Mouse (Mus musculus): ENCODE results near the gene Tmem121. TPM values are rescaled to one million over a fixed set of nuclear protein-coding genes. Genes with fewer than 3 reads are reported as not detected.

Gene Tmem121
- polyA plus RNA-seq, 1 experiment, result 8.3 TPM

DNA sequence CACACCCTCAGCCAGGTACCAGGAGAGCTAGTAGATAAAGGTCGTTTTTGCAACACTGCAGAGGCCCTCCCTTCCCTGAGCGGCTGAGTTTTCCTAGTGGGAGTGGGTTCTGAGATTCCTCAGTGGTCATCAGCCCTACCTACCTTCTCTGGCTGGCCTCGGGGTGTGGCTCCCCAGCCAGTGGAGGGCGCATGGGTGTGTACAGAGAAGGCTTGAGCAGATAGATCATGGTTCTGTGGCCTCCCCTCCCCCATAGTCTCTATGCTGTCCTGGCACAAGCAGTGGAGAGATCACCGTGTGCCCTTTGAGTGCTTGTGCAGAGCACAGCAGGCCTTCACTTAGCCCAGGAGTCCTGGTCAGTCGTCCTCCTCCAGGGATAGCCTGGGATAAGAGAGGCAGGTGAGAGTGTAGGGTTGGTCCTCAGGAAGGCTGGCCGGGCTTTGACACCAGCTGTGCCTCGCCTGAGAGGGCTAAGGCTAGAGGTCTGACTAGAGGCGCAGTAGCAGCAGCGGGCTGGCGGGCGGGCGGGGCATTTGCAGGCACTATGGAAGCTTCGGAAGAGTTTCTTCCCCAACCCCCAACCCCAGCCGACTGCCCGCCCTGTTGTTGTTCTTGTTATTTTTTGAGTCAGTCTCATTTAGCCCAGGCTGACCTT, 37.2 kb upstream of the Tmem121 start:
- Histone ChIP-seq H3K4me1 (ENCODE audit: control insufficient read depth, insufficient read depth, low read length) (no peaks in the 10 kb centered on the region), H3K27ac (ENCODE audit: insufficient read depth, low read length) (no peak overlapping the region), H3K4me3 (ENCODE audit: insufficient read depth, low read length) (no peak overlapping the region)
- no peak for TF ChIP-seq CTCF (IDR thresholded peaks at IDR 0.05; ENCODE audit: borderline replicate concordance, insufficient read depth, low read length)
- no peak for TF ChIP-seq POLR2A (IDR thresholded peaks at IDR 0.05; ENCODE audit: low read depth, low read length)

DNA sequence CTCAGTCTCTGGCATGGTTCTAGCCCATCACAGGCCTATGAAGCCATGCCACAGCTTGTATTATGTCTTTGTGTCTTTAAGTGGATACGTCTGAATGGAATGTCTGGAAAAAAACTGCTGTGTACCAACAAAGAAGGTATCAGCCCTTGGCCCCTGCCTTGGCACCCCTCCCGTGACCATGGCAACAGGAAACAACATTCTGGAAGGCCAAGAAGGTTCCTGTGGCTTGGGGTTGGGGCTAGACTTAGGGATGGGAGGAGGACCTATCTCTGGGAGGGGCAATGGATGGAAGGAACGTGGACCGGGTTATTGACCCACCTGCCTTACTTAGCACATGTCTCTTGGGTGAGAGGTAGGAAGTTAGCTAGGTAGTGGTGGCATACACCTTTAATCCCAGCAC, 36.4 kb upstream of the Tmem121 start:
- Histone ChIP-seq H3K27ac (ENCODE audit: insufficient read depth, low read length) (no peak overlapping the region), H3K4me1 (ENCODE audit: control insufficient read depth, insufficient read depth, low read length) (no peaks in the 10 kb centered on the region), H3K4me3 (ENCODE audit: insufficient read depth, low read length) (no peak overlapping the region)
- TF ChIP-seq POLR2A (IDR thresholded peaks at IDR 0.05; ENCODE audit: low read depth, low read length), result no peak
- no peak for TF ChIP-seq CTCF (IDR thresholded peaks at IDR 0.05; ENCODE audit: borderline replicate concordance, insufficient read depth, low read length)

DNA sequence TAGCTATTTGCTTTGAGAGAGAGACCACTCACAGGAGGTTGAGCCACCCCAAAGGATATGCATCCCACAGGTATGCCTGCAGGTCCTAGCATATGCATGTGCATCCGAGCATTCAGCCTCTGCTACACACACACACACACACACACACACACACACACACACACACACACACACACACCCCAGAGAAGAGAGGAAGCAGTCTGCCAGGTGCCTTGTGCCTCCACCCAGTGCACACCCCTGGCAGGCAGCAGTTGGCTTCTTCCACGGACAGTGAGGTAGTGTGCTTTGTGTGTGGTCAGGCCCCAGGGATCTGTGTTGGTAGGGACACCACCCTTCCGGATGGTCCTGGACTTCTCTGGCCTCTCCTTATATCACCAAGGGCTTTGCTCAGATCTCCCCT, 35.8 kb upstream of the Tmem121 start:
- Histone ChIP-seq H3K4me3 (ENCODE audit: insufficient read depth, low read length) (no peak overlapping the region), H3K27ac (ENCODE audit: insufficient read depth, low read length) (no peak overlapping the region), H3K4me1 (ENCODE audit: control insufficient read depth, insufficient read depth, low read length) (0 out of 2 replicates have a peak, but pooled peaks cover 2% of the 10 kb centered on the region)
- TF ChIP-seq POLR2A (IDR thresholded peaks at IDR 0.05; ENCODE audit: low read depth, low read length), result no peak
- no peak for TF ChIP-seq CTCF (IDR thresholded peaks at IDR 0.05; ENCODE audit: borderline replicate concordance, insufficient read depth, low read length)

DNA sequence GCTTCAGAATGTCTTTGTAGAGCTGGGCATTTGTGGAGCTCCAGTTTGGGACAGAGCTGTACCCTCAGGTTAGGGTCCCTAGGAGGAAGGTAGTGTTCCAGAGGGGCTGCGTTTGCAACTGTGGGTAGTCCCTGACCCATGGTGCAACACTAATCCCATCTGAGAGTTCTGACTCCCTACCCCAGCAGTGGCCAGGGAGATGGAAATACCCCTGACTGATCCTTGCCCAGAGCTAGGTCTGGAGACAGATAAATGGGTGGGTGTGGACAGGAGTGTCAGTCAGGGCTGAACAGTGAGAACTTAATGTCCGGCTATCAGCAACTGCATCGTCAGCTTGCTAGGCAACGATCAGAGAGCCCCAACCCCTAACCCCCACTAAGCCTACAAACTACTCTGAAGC, 35.1 kb upstream of the Tmem121 start:
- Histone ChIP-seq H3K27ac (ENCODE audit: insufficient read depth, low read length) (no peak overlapping the region), H3K4me3 (ENCODE audit: insufficient read depth, low read length) (no peak overlapping the region), H3K4me1 (ENCODE audit: control insufficient read depth, insufficient read depth, low read length) (0 out of 2 replicates have a peak, but pooled peaks cover 6% of the 10 kb centered on the region)
- TF ChIP-seq CTCF (IDR thresholded peaks at IDR 0.05; ENCODE audit: borderline replicate concordance, insufficient read depth, low read length) (no peak), POLR2A (IDR thresholded peaks at IDR 0.05; ENCODE audit: low read depth, low read length) (no peak)

DNA sequence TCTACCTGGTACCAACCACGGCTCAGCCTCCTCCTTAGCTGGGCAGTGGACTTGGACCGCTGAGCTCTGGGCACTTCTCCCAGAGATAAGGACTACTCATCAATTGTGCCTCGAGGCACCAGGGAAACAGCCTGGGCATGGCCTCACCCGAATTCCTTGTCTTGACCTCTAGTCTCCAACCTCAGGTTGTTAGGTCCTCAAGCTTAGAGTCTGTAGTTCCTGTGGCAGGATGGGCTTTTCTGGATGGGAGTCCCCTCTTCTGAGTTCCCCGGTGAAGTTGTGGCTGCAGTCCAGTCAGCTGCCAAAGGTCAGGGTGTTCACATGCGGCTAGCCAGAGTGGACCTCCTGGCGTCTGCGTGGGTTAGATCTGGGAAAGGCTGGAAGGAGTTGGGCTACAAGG, 34.7 kb upstream of the Tmem121 start:
- H3K27ac ChIP-seq (ENCODE audit: insufficient read depth, low read length), result no peak overlapping the region
- no peak overlapping the region for H3K4me3 ChIP-seq (ENCODE audit: insufficient read depth, low read length)
- 0 out of 2 replicates have a peak, but pooled peaks cover 6% of the 10 kb centered on the region for H3K4me1 ChIP-seq (ENCODE audit: control insufficient read depth, insufficient read depth, low read length)
- TF ChIP-seq POLR2A (IDR thresholded peaks at IDR 0.05; ENCODE audit: low read depth, low read length) (no peak), CTCF (IDR thresholded peaks at IDR 0.05; ENCODE audit: borderline replicate concordance, insufficient read depth, low read length) (no peak)

DNA sequence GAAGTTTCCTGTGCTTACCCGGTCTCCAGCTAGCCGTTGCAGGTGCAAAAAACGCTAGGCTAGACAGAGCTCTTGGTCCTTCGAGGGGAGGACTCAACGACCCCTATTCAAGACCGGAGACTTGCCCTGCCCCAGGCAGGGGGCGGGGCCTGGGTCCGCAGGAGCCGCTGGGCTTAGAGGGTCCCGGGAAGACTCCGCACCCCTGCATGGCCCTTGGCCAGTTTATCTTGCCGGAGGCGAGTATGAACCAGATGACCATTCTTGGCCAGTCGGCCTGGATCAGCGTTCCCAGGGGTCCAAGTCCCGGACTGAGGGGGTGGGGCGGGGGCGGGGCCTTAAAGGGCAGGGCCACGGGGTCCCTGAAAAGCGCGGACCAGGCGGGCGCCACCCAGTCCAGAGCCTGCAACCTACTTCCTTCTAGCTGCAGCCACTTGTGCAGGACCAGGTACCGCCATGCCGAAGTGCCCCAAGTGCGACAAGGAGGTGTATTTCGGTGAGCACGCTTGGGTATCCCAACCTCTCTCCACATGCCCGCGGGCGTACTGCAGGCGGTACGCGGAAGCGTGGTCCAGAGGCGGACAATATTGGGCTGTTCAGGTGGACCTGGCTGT, 34.0 kb upstream of the Tmem121 start:
- H3K27ac ChIP-seq (ENCODE audit: insufficient read depth, low read length), result no peak overlapping the region
- H3K4me1 ChIP-seq (ENCODE audit: control insufficient read depth, insufficient read depth, low read length), result 0 out of 2 replicates have a peak, but pooled peaks cover 6% of the 10 kb centered on the region

DNA sequence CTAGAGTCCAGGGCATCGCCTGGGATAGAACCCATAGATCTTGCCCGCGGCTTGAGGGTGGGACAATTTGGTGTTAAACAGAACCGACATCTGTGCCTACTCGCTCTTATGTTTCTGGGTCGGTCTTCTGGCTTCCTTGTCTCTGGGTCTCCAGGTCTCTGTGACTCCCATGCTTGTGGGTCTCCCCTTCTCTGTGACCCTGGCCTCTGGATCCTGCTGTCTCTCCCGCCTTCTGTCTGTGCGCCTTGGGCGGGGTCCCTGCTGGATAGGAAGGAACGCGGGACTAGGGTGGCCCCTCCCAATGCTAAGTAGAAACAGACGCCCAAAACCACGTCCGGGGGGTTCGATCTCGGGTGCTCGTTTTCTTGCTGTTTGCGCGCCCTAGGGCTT, 33.5 kb upstream of the Tmem121 start:
- TF ChIP-seq CTCF (IDR thresholded peaks at IDR 0.05; ENCODE audit: borderline replicate concordance, insufficient read depth, low read length) (no peak), POLR2A (IDR thresholded peaks at IDR 0.05; ENCODE audit: low read depth, low read length) (no peak)
- peak overlapping the region; percentile 31 for H3K4me3 ChIP-seq (ENCODE audit: insufficient read depth, low read length)
- no peak overlapping the region for H3K27ac ChIP-seq (ENCODE audit: insufficient read depth, low read length)
- H3K4me1 ChIP-seq (ENCODE audit: control insufficient read depth, insufficient read depth, low read length), result 0 out of 2 replicates have a peak, but pooled peaks cover 10% of the 10 kb centered on the region

More for the DNA sequence above, 34.0 kb upstream of the Tmem121 start:
- peak overlapping the region; percentile 31 for H3K4me3 ChIP-seq (ENCODE audit: insufficient read depth, low read length)
- TF ChIP-seq CTCF (IDR thresholded peaks at IDR 0.05; ENCODE audit: borderline replicate concordance, insufficient read depth, low read length) (no peak), POLR2A (IDR thresholded peaks at IDR 0.05; ENCODE audit: low read depth, low read length) (peak; percentile 86)

DNA sequence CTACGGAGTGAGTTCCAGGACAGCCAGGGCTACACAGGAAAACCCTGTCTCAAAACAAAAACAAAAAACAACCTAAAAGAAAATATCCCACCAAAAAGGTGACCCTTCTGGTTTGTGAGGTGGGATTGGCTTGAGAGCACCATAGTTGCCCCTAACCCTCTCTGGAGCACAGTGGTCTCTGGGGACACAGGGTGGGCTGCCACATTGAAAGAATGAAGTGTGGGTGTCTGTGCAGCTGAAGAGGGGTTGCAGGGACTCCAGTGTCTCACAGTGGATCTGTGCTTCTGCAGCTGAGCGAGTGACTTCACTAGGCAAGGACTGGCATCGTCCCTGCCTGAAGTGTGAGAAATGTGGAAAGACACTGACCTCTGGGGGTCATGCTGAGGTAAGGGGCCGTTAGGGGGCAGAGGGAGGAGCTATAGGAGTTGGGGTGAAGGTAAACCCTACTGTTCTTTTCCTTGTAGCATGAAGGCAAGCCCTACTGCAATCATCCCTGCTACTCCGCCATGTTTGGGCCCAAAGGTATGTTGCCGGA, 32.7 kb upstream of the Tmem121 start:
- no peak overlapping the region for H3K4me3 ChIP-seq (ENCODE audit: insufficient read depth, low read length)
- 0 out of 2 replicates have a peak, but pooled peaks cover 12% of the 10 kb centered on the region for H3K4me1 ChIP-seq (ENCODE audit: control insufficient read depth, insufficient read depth, low read length)
- no peak overlapping the region for H3K27ac ChIP-seq (ENCODE audit: insufficient read depth, low read length)
- no peak for TF ChIP-seq CTCF (IDR thresholded peaks at IDR 0.05; ENCODE audit: borderline replicate concordance, insufficient read depth, low read length)
- no peak for TF ChIP-seq POLR2A (IDR thresholded peaks at IDR 0.05; ENCODE audit: low read depth, low read length)

DNA sequence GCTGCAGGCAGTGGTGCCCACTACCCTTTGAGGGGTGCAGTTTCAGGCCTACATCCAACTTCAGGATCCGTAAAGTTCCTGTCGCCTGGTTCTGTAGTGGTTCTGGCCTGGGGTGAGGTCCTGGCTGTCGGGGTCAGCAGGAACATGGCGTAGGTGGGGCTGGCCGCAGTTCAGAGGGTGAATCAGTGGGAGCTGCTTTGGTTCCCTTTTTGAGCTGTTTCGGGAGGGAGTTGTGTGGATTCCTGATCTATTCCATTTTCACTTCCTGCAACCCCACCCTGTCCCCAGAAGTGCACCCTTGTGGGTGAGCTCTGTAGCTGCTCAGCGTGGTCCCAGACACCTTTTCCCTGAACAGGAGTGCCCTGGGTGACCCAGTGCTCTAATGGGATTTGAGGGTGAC, 31.8 kb upstream of the Tmem121 start:
- no peak for TF ChIP-seq POLR2A (IDR thresholded peaks at IDR 0.05; ENCODE audit: low read depth, low read length)
- no peak for TF ChIP-seq CTCF (IDR thresholded peaks at IDR 0.05; ENCODE audit: borderline replicate concordance, insufficient read depth, low read length)
- no peak overlapping the region for H3K27ac ChIP-seq (ENCODE audit: insufficient read depth, low read length)
- H3K4me3 ChIP-seq (ENCODE audit: insufficient read depth, low read length), result no peak overlapping the region
- 0 out of 2 replicates have a peak, but pooled peaks cover 12% of the 10 kb centered on the region for H3K4me1 ChIP-seq (ENCODE audit: control insufficient read depth, insufficient read depth, low read length)

DNA sequence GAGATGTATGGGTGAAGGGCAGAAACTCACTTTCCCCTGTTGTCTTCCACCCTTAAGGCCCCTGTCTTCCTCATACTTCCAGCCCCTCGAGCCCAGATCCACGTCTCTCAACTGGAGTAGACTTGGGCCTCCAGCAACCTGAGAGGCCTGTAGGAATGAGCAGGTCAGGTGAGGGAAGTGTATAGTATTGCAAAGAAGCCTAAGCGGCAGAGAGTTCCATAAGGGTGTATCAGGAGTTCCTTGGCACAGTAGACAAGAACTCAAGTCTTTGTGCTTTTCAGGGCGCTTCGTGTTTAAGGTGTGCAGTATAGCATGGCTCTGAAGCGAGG, 31.0 kb upstream of the Tmem121 start:
- Histone ChIP-seq H3K4me3 (ENCODE audit: insufficient read depth, low read length) (no peak overlapping the region), H3K4me1 (ENCODE audit: control insufficient read depth, insufficient read depth, low read length) (0 out of 2 replicates have a peak, but pooled peaks cover 12% of the 10 kb centered on the region), H3K27ac (ENCODE audit: insufficient read depth, low read length) (no peak overlapping the region)
- TF ChIP-seq POLR2A (IDR thresholded peaks at IDR 0.05; ENCODE audit: low read depth, low read length), result no peak
- TF ChIP-seq CTCF (IDR thresholded peaks at IDR 0.05; ENCODE audit: borderline replicate concordance, insufficient read depth, low read length), result no peak

Measured in embryonic fibroblast, embryonic 13.5 days (primary cell).